Mouse (Mus musculus): ENCODE data around the gene Safb2.

GRCm38 (mm10) chr17:56567370-56567769 lies 17.0 kb downstream of the Safb2 start:
- TF ChIP-seq POLR2A (IDR thresholded peaks at IDR 0.05; ENCODE audit: borderline replicate concordance, extremely low read depth, insufficient read depth, insufficient read length, poor library complexity, severe bottlenecking) (no peak), CTCF (IDR thresholded peaks at IDR 0.05; ENCODE audit: borderline replicate concordance, extremely low read depth, insufficient read depth, insufficient read length) (no peak)
